Mouse (Mus musculus) forebrain, embryonic 15.5 days (tissue): ENCODE measurements around the gene Msi2. TPM values are rescaled to one million over a fixed set of nuclear protein-coding genes. Genes with fewer than 3 reads are reported as not detected.

ENCODE experiments used
- ATAC-seq: fragments of 200-750 bp; cut with Nextera tagmentation; replicated peaks from 2 replicates; pipeline ENCODE4 v1.8.0; 2017; ENCODE audit warnings: mild to moderate bottlenecking, moderate TSS enrichment, moderate library complexity
- H3K27ac ChIP-seq: fragments of 300-500 bp; sonication (generic); replicated peaks from 2 replicates; pipeline ENCODE4 v1.5.1; 2015; ENCODE audit warnings: mild to moderate bottlenecking, inconsistent platforms
- H3K27me3 ChIP-seq: fragments of 300-500 bp; sonication (generic); 2 replicates; pipeline ENCODE4 v1.6.1; 2015; ENCODE audit warnings: inconsistent platforms
- H3K36me3 ChIP-seq: fragments of 300-500 bp; sonication (generic); 2 replicates; pipeline ENCODE4 v1.6.1; 2015; ENCODE audit warnings: mild to moderate bottlenecking, inconsistent platforms
- H3K4me1 ChIP-seq: fragments of 300-500 bp; sonication (generic); 2 replicates; pipeline ENCODE4 v1.6.1; 2015; ENCODE audit warnings: inconsistent platforms
- H3K4me2 ChIP-seq: fragments of 300-500 bp; sonication (generic); replicated peaks from 2 replicates; pipeline ENCODE4 v1.6.1; 2015; ENCODE audit warnings: mild to moderate bottlenecking, inconsistent platforms
- H3K4me3 ChIP-seq: fragments of 300-500 bp; sonication (generic); 2 replicates; pipeline ENCODE4 v1.5.1; 2015; ENCODE audit warnings: mild to moderate bottlenecking, inconsistent platforms
- H3K9ac ChIP-seq: fragments of 300-500 bp; sonication (generic); replicated peaks from 2 replicates; pipeline ENCODE4 v1.6.1; 2015; ENCODE audit warnings: mild to moderate bottlenecking, inconsistent platforms
- H3K9me3 ChIP-seq: fragments of 300-500 bp; sonication (generic); 2 replicates; pipeline ENCODE4 v1.6.1; 2016; ENCODE audit warnings: inconsistent platforms
- WGBS: fragments of 180-500 bp; shearing (Covaris S2); methylation state at CpG from one replicate; pipeline ENCODE4 v1.1.7; 2015; ENCODE audit warnings: mixed read lengths; 5-methylcytosine and 5-hydroxymethylcytosine counted together
- polyA plus RNA-seq: library from polyadenylated mRNA; unstranded; fragments of >200 nt; fragmentation: Nextera tagmentation; extraction: Ambion mirVana; gene quantifications from 2 replicates; pipeline ENCODE4 v1.2.1, GENCODE M21; 2015

The Msi2 gene
- polyA plus RNA-seq, 1 experiment from 2014 or later = 27.1 TPM

GRCm38 (mm10) chr11:88689831-88690459 is 28.4 kb downstream of the Msi2 start:
- H3K4me2 ChIP-seq = no peak overlapping the region
- WGBS = 11% methylated on average over 14 of the region's 14 CpGs
- H3K4me1 ChIP-seq = peaks cover 67% of the 10 kb centered on the region

GRCm38 (mm10) chr11:88688644-88689043 is 29.7 kb downstream of the Msi2 start:
- WGBS = 97% methylated on average over 8 of the region's 8 CpGs
- Histone ChIP-seq H3K9ac (no peak overlapping the region), H3K36me3 (0 out of 2 replicates have a peak, but pooled peaks cover 3% of the 10 kb centered on the region), H3K4me2 (no peak overlapping the region), H3K9me3 (no peaks in the 10 kb centered on the region), H3K27me3 (no peaks in the 10 kb centered on the region), H3K4me1 (peaks cover 66% of the 10 kb centered on the region), H3K27ac (no peak overlapping the region), H3K4me3 (no peak overlapping the region)
- no peak for ATAC-seq

More at GRCm38 (mm10) chr11:88689831-88690459, 28.4 kb downstream of the Msi2 start:
- peak overlapping the region; percentile 20; the same call in 1 of the 2 replicates for H3K27ac ChIP-seq
- no peak for ATAC-seq
- no peaks in the 10 kb centered on the region for H3K27me3 ChIP-seq
- H3K9me3 ChIP-seq = no peaks in the 10 kb centered on the region
- H3K9ac ChIP-seq = no peak overlapping the region
- H3K4me3 ChIP-seq = no peak overlapping the region
- H3K36me3 ChIP-seq = 0 out of 2 replicates have a peak, but pooled peaks cover 3% of the 10 kb centered on the region

- Histone ChIP-seq H3K9ac (no peak overlapping the region), H3K4me2 (no peak overlapping the region), H3K4me3 (no peak overlapping the region), H3K27me3 (no peaks in the 10 kb centered on the region), H3K4me1 (peaks cover 69% of the 10 kb centered on the region), H3K36me3 (0 out of 2 replicates have a peak, but pooled peaks cover 3% of the 10 kb centered on the region), H3K27ac (no peak overlapping the region), H3K9me3 (no peaks in the 10 kb centered on the region)
- ATAC-seq = no peak
- 86% methylated on average over 12 of the region's 12 CpGs for WGBS
Observed at GRCm38 (mm10) chr11:88687711-88688110, 30.6 kb downstream of the Msi2 start.

DNA sequence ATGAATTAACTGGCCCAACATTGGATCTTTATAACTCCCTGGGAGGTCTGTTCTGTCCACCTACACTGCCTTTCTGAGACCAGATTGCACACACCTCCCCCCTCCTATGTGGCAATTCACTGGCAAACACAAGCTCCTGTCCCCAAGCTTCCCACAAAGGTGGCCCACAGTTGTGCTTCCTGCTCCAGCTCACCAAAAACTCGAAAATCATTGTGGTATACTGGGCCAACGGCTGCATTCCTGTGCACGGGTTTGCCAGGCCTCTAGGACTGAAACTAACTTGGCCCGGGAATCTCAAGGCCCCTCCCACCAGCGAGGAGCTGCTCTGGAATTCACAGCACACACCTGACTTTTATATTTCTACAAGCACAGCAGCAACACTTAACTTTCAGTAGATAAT is 31.3 kb downstream of the Msi2 start:
- ATAC-seq = no peak
- H3K4me3 ChIP-seq = no peak overlapping the region
- no peaks in the 10 kb centered on the region for H3K9me3 ChIP-seq
- no peak overlapping the region for H3K27ac ChIP-seq
- 0 out of 2 replicates have a peak, but pooled peaks cover 3% of the 10 kb centered on the region for H3K36me3 ChIP-seq
- peaks cover 71% of the 10 kb centered on the region for H3K4me1 ChIP-seq
- H3K9ac ChIP-seq = no peak overlapping the region
- no peak overlapping the region for H3K4me2 ChIP-seq
- WGBS = 75% methylated on average over 5 of the region's 5 CpGs
- no peaks in the 10 kb centered on the region for H3K27me3 ChIP-seq

GRCm38 (mm10) chr11:88686061-88686460 is 32.3 kb downstream of the Msi2 start:
- Histone ChIP-seq H3K27ac (peak overlapping the region; percentile 39), H3K4me1 (peaks cover 71% of the 10 kb centered on the region), H3K27me3 (no peaks in the 10 kb centered on the region), H3K9ac (no peak overlapping the region), H3K36me3 (0 out of 2 replicates have a peak, but pooled peaks cover 3% of the 10 kb centered on the region), H3K4me3 (no peak overlapping the region), H3K4me2 (no peak overlapping the region), H3K9me3 (no peaks in the 10 kb centered on the region)
- WGBS = 81% methylated on average over 7 of the region's 7 CpGs
- no peak for ATAC-seq

GRCm38 (mm10) chr11:88683026-88683770 is 35.1 kb downstream of the Msi2 start:
- Histone ChIP-seq H3K9me3 (no peaks in the 10 kb centered on the region), H3K4me3 (no peak overlapping the region), H3K4me2 (no peak overlapping the region), H3K4me1 (peaks cover 59% of the 10 kb centered on the region), H3K36me3 (peaks cover 6% of the 10 kb centered on the region; the same call in 1 of the 2 replicates), H3K27me3 (no peaks in the 10 kb centered on the region), H3K27ac (peak overlapping the region; percentile 54), H3K9ac (no peak overlapping the region)
- peak; percentile 77 for ATAC-seq
- WGBS = 30% methylated on average over 14 of the region's 14 CpGs

GRCm38 (mm10) chr11:88677350-88677749 is 41.0 kb downstream of the Msi2 start:
- no peak for ATAC-seq
- no peaks in the 10 kb centered on the region for H3K27me3 ChIP-seq
- H3K9ac ChIP-seq = no peak overlapping the region
- H3K27ac ChIP-seq = no peak overlapping the region
- H3K4me3 ChIP-seq = no peak overlapping the region
- 62% methylated on average over 7 of the region's 7 CpGs for whole genome bisulfite sequencing
- H3K4me2 ChIP-seq = no peak overlapping the region
- peaks cover 15% of the 10 kb centered on the region for H3K36me3 ChIP-seq
- no peaks in the 10 kb centered on the region for H3K9me3 ChIP-seq
- peaks cover 27% of the 10 kb centered on the region for H3K4me1 ChIP-seq

- no peak overlapping the region for H3K27ac ChIP-seq
- no peak for ATAC-seq
- H3K4me1 ChIP-seq = peaks cover 20% of the 10 kb centered on the region
- H3K4me2 ChIP-seq = no peak overlapping the region
- no peak overlapping the region for H3K9ac ChIP-seq
- no peaks in the 10 kb centered on the region for H3K27me3 ChIP-seq
- no peak overlapping the region for H3K4me3 ChIP-seq
- peaks cover 15% of the 10 kb centered on the region for H3K36me3 ChIP-seq
- H3K9me3 ChIP-seq = no peaks in the 10 kb centered on the region
- 86% methylated on average over 2 of the region's 2 CpGs for WGBS
Observed at GRCm38 (mm10) chr11:88676597-88676996, 41.7 kb downstream of the Msi2 start.

GRCm38 (mm10) chr11:88675526-88676353 is 42.6 kb downstream of the Msi2 start:
- 83% methylated on average over 18 of the region's 18 CpGs for WGBS
- H3K4me3 ChIP-seq = no peak overlapping the region
- H3K36me3 ChIP-seq = peaks cover 15% of the 10 kb centered on the region
- H3K9me3 ChIP-seq = no peaks in the 10 kb centered on the region
- no peak overlapping the region for H3K4me2 ChIP-seq
- H3K27ac ChIP-seq = peak overlapping the region; percentile 5; the same call in 1 of the 2 replicates
- no peak for ATAC-seq
- H3K27me3 ChIP-seq = no peaks in the 10 kb centered on the region
- no peak overlapping the region for H3K9ac ChIP-seq
- peaks cover 17% of the 10 kb centered on the region for H3K4me1 ChIP-seq

- no peaks in the 10 kb centered on the region for H3K9me3 ChIP-seq
- peaks cover 17% of the 10 kb centered on the region for H3K4me1 ChIP-seq
- WGBS = 94% methylated on average over 9 of the region's 9 CpGs
- no peak overlapping the region for H3K4me3 ChIP-seq
- no peak overlapping the region for H3K9ac ChIP-seq
- peaks cover 12% of the 10 kb centered on the region for H3K36me3 ChIP-seq
- H3K4me2 ChIP-seq = no peak overlapping the region
- no peak for ATAC-seq
- H3K27ac ChIP-seq = no peak overlapping the region
- no peaks in the 10 kb centered on the region for H3K27me3 ChIP-seq
Observed at GRCm38 (mm10) chr11:88674075-88674474, 44.2 kb downstream of the Msi2 start.

DNA sequence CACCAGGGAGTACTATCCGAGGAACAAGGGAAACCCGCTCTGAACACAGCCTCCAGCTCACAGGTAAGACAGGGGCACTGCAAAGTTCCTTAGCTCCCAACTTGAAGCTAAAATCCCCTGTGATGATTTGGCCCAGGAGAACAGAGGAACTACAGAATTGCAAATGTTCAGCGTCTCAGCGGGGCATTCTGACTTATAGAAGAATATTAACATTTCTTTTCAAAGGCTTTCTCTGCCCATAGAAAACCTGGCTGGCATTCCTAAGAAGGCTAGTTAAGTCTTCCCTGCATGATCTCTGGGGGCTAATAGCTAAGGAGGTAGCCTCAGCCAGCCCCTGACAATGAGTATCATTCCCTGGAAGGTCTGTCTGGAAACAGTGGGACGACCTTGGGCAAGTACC is 47.4 kb downstream of the Msi2 start:
- Histone ChIP-seq H3K27ac (no peak overlapping the region), H3K4me3 (no peak overlapping the region), H3K9ac (no peak overlapping the region), H3K4me2 (no peak overlapping the region), H3K27me3 (no peaks in the 10 kb centered on the region), H3K9me3 (no peaks in the 10 kb centered on the region), H3K36me3 (peaks cover 15% of the 10 kb centered on the region), H3K4me1 (peaks cover 12% of the 10 kb centered on the region)
- WGBS = 61% methylated on average over 5 of the region's 5 CpGs
- no peak for ATAC-seq

DNA sequence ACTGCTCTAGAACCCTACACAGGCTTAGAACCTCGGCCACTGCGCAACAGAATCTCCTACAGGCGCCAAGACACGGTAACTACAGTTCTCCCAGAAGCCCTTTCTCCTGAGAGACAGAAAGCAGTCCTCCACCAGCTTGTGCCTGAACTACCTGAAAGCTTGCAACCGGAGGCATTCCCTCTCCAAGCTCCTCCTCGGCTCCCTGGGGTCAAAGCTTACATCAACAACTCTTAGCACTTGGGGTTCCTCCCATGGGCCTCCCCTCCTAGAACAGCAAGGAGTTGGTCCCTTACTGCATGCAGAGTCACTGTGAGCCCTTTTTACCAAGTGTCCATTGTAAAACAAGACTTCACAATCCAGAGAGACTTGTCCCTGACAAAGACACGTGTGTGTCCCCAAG is 49.2 kb downstream of the Msi2 start:
- Histone ChIP-seq H3K27me3 (no peaks in the 10 kb centered on the region), H3K36me3 (peaks cover 9% of the 10 kb centered on the region), H3K27ac (no peak overlapping the region), H3K4me1 (peaks cover 21% of the 10 kb centered on the region), H3K9ac (no peak overlapping the region), H3K4me2 (no peak overlapping the region), H3K4me3 (no peak overlapping the region), H3K9me3 (no peaks in the 10 kb centered on the region)
- 92% methylated on average over 7 of the region's 7 CpGs for WGBS
- no peak for ATAC-seq
